Mouse (Mus musculus): ENCODE results near the gene Pcdh7. TPM values are rescaled to one million over a fixed set of nuclear protein-coding genes. Genes with fewer than 3 reads are reported as not detected.

Gene Pcdh7
- polyA plus RNA-seq, 1 experiment from 2014 or later: 37.5 TPM

DNA sequence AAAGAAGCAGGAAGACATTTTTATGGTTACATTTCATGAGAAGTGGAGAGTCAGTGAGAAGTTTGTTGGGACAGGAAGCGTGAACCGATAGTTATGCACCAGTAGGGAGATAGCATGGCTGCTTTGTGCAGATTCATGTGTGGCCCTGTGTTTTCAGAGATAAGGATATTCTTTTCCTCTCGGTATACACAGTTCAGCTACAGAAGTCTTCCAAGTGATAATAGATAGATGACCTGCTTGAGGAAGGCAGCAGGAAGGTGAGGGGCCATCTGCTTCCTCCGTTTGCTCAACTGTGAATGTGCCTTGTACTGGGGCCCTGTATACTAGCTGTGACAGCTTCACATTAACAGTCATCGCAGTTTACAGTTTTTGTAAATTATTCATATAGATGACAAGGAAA lies 64.2 kb downstream of the Pcdh7 start:
- Histone ChIP-seq H3K9ac (no peak overlapping the region), H3K9me3 (ENCODE audit: control insufficient read depth, low read length) (no peaks in the 10 kb centered on the region), H3K4me1 (replicated peaks; ENCODE audit: control insufficient read depth, insufficient read depth, low read length) (no peaks in the 10 kb centered on the region), H3K36me3 (replicated peaks; ENCODE audit: control insufficient read depth, insufficient read depth) (no peaks in the 10 kb centered on the region), H3K27ac (no peak overlapping the region), H3K4me2 (replicated peaks) (no peak overlapping the region), H3K27me3 (ENCODE audit: control insufficient read depth, insufficient read depth, low read length) (no peaks in the 10 kb centered on the region), H3K4me3 (replicated peaks; ENCODE audit: low read length) (no peak overlapping the region)
- WGBS: 77% methylated on average over 5 of the region's 5 CpGs
- ATAC-seq (ENCODE audit: low FRiP score) (no peak), DNase-seq (ENCODE audit: low spot score) (no peak)

DNA sequence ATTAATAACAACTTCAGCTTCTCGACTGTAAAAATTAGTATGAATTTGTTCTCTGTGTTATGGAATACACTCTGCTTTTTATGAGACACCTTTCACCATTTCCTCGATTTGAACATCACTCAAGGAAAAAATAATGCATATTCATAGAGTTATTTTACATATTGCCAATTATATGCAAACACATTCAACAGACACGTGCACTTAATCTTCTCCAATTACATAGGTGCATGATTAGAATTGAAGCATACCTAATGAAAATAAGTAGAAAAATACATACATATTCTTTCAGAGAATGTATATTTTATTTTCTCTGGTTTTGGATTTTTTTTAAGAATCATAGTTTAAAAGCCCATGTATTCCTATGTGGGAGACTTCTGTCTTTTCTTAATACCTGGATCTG lies 64.8 kb downstream of the Pcdh7 start:
- Histone ChIP-seq H3K9ac (no peak overlapping the region), H3K4me3 (replicated peaks; ENCODE audit: low read length) (no peak overlapping the region), H3K4me1 (replicated peaks; ENCODE audit: control insufficient read depth, insufficient read depth, low read length) (no peaks in the 10 kb centered on the region), H3K27me3 (ENCODE audit: control insufficient read depth, insufficient read depth, low read length) (no peaks in the 10 kb centered on the region), H3K4me2 (replicated peaks) (no peak overlapping the region), H3K36me3 (replicated peaks; ENCODE audit: control insufficient read depth, insufficient read depth) (no peaks in the 10 kb centered on the region), H3K27ac (no peak overlapping the region), H3K9me3 (ENCODE audit: control insufficient read depth, low read length) (no peaks in the 10 kb centered on the region)
- DNase-seq (ENCODE audit: low spot score) (no peak), ATAC-seq (ENCODE audit: low FRiP score) (no peak)
- WGBS: 60% methylated on average over 3 of the region's 3 CpGs

DNA sequence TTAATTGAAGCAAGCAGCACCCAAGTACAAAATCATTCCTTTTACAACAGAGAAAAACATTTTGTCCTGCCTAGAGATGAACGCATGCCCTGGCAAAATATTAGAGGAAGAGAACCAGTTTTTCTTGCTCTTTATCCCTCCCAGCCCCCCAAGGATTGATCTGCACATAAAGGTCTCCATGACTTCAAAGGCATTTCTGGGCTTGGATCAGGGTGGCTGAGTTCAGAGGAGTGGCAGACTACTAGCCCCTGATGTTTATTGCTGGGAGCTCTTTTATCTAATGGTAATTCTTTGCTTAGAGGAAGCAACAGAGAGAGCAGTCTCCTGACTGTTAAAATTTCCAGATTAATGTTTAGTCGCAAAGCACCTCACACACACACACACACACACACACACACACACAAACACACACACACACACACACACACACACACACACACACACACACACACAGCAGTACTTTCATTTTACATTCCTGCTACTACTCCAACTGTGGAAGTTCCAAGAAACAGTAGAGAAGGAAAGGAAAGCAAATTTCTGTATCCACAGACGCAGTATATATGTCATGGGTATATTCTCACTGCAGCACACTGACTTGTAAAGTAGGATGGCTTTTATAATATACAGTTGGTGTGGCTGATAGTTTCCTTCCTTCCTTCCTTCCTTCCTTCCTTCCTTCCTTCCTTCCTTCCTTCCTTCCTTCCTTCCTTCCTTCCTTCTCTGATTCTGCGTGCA lies 71.2 kb downstream of the Pcdh7 start:
- Histone ChIP-seq H3K36me3 (replicated peaks; ENCODE audit: control insufficient read depth, insufficient read depth) (no peaks in the 10 kb centered on the region), H3K4me3 (replicated peaks; ENCODE audit: low read length) (no peak overlapping the region), H3K9me3 (ENCODE audit: control insufficient read depth, low read length) (no peaks in the 10 kb centered on the region), H3K27ac (no peak overlapping the region), H3K4me2 (replicated peaks) (no peak overlapping the region), H3K27me3 (ENCODE audit: control insufficient read depth, insufficient read depth, low read length) (no peaks in the 10 kb centered on the region), H3K4me1 (replicated peaks; ENCODE audit: control insufficient read depth, insufficient read depth, low read length) (no peaks in the 10 kb centered on the region), H3K9ac (no peak overlapping the region)
- 60% methylated on average over 4 of the region's 4 CpGs for WGBS
- ATAC-seq (ENCODE audit: low FRiP score) (no peak), DNase-seq (ENCODE audit: low spot score) (no peak)

DNA sequence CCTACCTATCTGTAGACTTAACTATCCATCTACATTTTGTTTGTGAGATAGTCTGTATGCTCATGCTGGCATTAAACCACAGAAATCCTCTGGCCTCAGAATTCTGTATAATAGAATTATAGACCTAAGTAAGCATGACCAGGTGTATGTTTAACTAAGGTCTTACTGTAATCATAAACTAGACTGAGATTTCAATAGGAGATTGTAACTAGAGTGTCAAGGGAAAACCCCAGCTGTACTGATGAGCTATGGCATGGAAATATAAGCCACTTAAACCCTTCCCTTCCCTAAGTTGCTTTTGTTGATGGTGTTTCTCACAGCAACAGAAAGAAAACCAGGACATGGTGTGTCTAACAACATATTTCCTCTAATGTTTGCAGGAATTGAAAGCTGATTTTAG lies 78.6 kb downstream of the Pcdh7 start:
- no peaks in the 10 kb centered on the region for H3K27me3 ChIP-seq (ENCODE audit: control insufficient read depth, insufficient read depth, low read length)
- no peak for DNase-seq (ENCODE audit: low spot score)
- ATAC-seq (ENCODE audit: low FRiP score): no peak
- no peaks in the 10 kb centered on the region for H3K4me1 ChIP-seq (replicated peaks; ENCODE audit: control insufficient read depth, insufficient read depth, low read length)
- no peak overlapping the region for H3K9ac ChIP-seq
- no peak overlapping the region for H3K27ac ChIP-seq
- H3K9me3 ChIP-seq (ENCODE audit: control insufficient read depth, low read length): no peaks in the 10 kb centered on the region
- no peak overlapping the region for H3K4me3 ChIP-seq (replicated peaks; ENCODE audit: low read length)
- no peak overlapping the region for H3K4me2 ChIP-seq (replicated peaks)
- H3K36me3 ChIP-seq (replicated peaks; ENCODE audit: control insufficient read depth, insufficient read depth): no peaks in the 10 kb centered on the region

DNA sequence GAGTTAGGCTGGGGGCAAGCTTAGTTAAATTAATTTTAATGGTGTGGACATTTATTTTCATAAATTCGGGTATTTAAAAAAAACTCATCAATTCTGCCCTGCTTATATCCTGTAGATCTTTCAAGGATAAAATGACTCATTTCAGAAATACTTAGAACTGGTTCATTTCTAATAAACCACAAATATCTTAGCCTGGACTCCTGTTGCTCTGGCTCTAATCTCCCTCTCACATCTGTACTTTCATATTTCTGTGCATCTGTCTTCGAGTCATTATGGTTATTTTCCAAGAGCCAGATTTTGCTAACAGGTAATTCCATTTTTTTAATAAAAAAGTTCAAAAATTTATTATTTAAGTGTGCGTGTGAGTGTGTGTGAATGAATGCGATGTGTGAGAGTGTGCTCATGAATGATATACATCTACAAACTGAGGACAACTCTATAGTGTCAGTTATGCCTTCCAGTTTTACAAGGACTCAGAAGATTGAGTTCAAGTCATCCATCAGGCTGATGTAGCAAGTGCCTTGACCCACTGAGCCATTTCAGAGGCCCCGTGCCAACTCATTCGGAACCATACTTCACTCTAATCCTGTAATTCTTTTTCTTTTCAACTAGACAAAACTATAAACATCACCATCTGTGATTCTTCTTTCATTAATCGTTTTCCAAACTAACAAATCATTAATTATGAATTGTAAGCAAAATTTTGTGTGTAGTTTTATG lies 80.3 kb downstream of the Pcdh7 start:
- Histone ChIP-seq H3K9ac (no peak overlapping the region), H3K36me3 (replicated peaks; ENCODE audit: control insufficient read depth, insufficient read depth) (no peaks in the 10 kb centered on the region), H3K27me3 (ENCODE audit: control insufficient read depth, insufficient read depth, low read length) (no peaks in the 10 kb centered on the region), H3K9me3 (ENCODE audit: control insufficient read depth, low read length) (no peaks in the 10 kb centered on the region), H3K27ac (no peak overlapping the region), H3K4me3 (replicated peaks; ENCODE audit: low read length) (no peak overlapping the region), H3K4me2 (replicated peaks) (no peak overlapping the region), H3K4me1 (replicated peaks; ENCODE audit: control insufficient read depth, insufficient read depth, low read length) (no peaks in the 10 kb centered on the region)
- DNase-seq (ENCODE audit: low spot score) (no peak), ATAC-seq (ENCODE audit: low FRiP score) (no peak)
- 83% methylated on average over 7 of the region's 7 CpGs for WGBS

DNA sequence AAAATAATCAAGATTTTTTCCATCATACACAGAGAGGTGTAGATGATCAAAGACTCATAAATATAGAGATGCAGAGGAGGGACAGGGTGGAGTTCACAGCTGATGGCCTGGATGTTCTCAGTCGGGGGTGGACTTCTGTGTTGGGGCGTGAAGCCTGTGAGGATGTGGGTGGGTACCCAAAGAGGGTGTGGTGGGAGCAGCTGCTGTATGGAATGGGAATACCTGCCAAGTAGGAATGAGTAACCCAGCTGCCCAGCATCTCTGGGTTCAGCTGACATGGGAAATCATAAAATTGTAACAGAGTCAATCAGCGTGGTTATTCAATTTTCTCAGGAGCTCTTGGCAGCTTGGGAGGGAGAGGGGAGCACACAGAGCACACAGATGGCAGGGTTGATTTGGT lies 85.3 kb downstream of the Pcdh7 start:
- no peaks in the 10 kb centered on the region for H3K27me3 ChIP-seq (ENCODE audit: control insufficient read depth, insufficient read depth, low read length)
- H3K27ac ChIP-seq: no peak overlapping the region
- H3K4me3 ChIP-seq (replicated peaks; ENCODE audit: low read length): no peak overlapping the region
- no peaks in the 10 kb centered on the region for H3K9me3 ChIP-seq (ENCODE audit: control insufficient read depth, low read length)
- no peak for ATAC-seq (ENCODE audit: low FRiP score)
- WGBS: 77% methylated on average over 3 of the region's 3 CpGs
- H3K9ac ChIP-seq: no peak overlapping the region
- no peak overlapping the region for H3K4me2 ChIP-seq (replicated peaks)
- no peak for DNase-seq (ENCODE audit: low spot score)
- H3K4me1 ChIP-seq (replicated peaks; ENCODE audit: control insufficient read depth, insufficient read depth, low read length): no peaks in the 10 kb centered on the region
- H3K36me3 ChIP-seq (replicated peaks; ENCODE audit: control insufficient read depth, insufficient read depth): no peaks in the 10 kb centered on the region

DNA sequence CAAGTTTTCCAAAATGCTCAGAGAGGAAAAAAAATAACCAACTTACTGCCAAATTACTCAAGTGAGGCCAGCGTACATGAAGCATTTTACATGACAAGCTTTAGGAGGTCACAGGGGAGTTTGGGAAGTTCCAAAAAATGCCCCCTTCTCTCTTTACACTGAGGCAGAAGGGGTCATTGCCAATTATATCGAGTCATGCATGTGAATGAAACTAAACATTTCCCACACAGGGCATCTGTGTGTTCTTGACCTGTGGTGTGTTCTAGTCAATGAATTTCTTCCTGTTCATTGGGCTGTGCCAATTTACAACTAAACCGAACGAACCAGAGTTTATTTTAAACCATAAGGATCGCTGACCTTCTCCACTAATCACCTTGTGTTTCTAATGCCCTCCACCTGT lies 86.1 kb downstream of the Pcdh7 start:
- H3K4me2 ChIP-seq (replicated peaks): no peak overlapping the region
- H3K9me3 ChIP-seq (ENCODE audit: control insufficient read depth, low read length): no peaks in the 10 kb centered on the region
- 82% methylated on average over 5 of the region's 5 CpGs for WGBS
- no peaks in the 10 kb centered on the region for H3K36me3 ChIP-seq (replicated peaks; ENCODE audit: control insufficient read depth, insufficient read depth)
- H3K27ac ChIP-seq: no peak overlapping the region
- DNase-seq (ENCODE audit: low spot score) (no peak), ATAC-seq (ENCODE audit: low FRiP score) (no peak)
- no peak overlapping the region for H3K4me3 ChIP-seq (replicated peaks; ENCODE audit: low read length)
- H3K4me1 ChIP-seq (replicated peaks; ENCODE audit: control insufficient read depth, insufficient read depth, low read length): no peaks in the 10 kb centered on the region
- H3K9ac ChIP-seq: no peak overlapping the region
- no peaks in the 10 kb centered on the region for H3K27me3 ChIP-seq (ENCODE audit: control insufficient read depth, insufficient read depth, low read length)

DNA sequence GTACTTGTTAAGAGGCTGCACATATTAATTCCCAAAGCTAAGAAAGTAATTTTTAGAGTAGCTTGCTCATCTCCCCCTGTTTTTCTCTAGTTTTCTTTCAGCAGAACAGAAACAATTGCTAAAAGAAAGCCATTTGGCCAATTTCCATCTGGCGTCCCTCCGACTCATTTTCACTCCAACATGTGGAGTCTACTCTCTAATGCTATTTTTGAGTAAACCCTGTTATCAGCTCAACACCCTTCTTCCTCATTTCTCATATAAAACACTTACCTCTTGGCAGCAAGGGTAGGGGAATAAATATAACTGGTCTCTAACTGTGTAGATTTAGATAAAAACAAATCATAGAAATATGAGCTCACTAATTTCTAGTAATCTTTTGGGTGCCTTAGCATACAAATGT lies 89.6 kb downstream of the Pcdh7 start:
- H3K27ac ChIP-seq: no peak overlapping the region
- ATAC-seq (ENCODE audit: low FRiP score) (no peak), DNase-seq (ENCODE audit: low spot score) (no peak)
- no peak overlapping the region for H3K4me3 ChIP-seq (replicated peaks; ENCODE audit: low read length)
- no peaks in the 10 kb centered on the region for H3K27me3 ChIP-seq (ENCODE audit: control insufficient read depth, insufficient read depth, low read length)
- H3K4me1 ChIP-seq (replicated peaks; ENCODE audit: control insufficient read depth, insufficient read depth, low read length): no peaks in the 10 kb centered on the region
- H3K36me3 ChIP-seq (replicated peaks; ENCODE audit: control insufficient read depth, insufficient read depth): no peaks in the 10 kb centered on the region
- no peak overlapping the region for H3K4me2 ChIP-seq (replicated peaks)
- WGBS: 68% methylated on average over 2 of the region's 2 CpGs
- no peak overlapping the region for H3K9ac ChIP-seq
- H3K9me3 ChIP-seq (ENCODE audit: control insufficient read depth, low read length): no peaks in the 10 kb centered on the region

DNA sequence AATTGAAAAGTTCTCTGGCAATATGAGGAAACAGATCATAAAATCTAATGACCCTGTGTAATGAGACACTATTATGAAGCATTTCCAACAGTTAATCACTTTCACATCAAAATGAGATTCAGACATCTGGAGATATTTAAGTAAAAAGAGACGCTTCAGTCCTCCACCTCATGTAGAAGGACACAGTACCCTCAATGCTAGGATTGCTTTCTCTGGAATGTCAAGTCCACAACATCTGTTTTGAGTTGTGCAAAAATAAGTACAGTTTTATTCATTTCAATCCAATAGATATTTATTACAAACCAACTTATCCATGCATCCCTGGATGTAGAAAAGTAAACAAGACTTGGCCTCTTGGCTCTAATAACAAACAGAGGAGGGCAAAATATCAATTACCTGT lies 92.9 kb downstream of the Pcdh7 start:
- no peak overlapping the region for H3K4me2 ChIP-seq (replicated peaks)
- H3K27ac ChIP-seq: no peak overlapping the region
- H3K36me3 ChIP-seq (replicated peaks; ENCODE audit: control insufficient read depth, insufficient read depth): no peaks in the 10 kb centered on the region
- DNase-seq (ENCODE audit: low spot score): no peak
- H3K4me1 ChIP-seq (replicated peaks; ENCODE audit: control insufficient read depth, insufficient read depth, low read length): no peaks in the 10 kb centered on the region
- no peak for ATAC-seq (ENCODE audit: low FRiP score)
- no peaks in the 10 kb centered on the region for H3K27me3 ChIP-seq (ENCODE audit: control insufficient read depth, insufficient read depth, low read length)
- no peak overlapping the region for H3K4me3 ChIP-seq (replicated peaks; ENCODE audit: low read length)
- H3K9ac ChIP-seq: no peak overlapping the region
- no peaks in the 10 kb centered on the region for H3K9me3 ChIP-seq (ENCODE audit: control insufficient read depth, low read length)
- 78% methylated on average over 1 of the region's 1 CpGs for WGBS
